Mouse (Mus musculus): ENCODE data around the gene Foxp1.

The Foxp1 gene

DNA sequence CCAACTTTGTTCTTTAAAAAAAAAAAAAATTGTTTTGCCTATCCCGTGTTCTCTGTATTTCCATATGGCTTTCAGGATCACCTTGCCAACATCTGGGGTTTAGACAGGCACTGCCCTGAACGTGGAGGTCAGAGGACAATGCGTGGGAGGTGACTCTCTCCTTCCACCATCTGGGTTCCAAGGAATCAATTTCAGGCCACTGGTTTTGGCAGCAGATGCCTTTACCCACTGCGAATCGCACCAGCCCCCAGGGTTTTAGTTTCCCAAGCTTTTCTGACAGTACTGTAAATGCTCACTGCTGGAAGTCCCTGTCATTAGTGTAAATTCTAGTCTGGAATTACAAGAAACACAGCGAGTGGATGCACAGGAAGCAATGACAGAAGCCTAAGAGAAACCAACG is 41.0 kb downstream of the Foxp1 start:
- no peak for DNase-seq

DNA sequence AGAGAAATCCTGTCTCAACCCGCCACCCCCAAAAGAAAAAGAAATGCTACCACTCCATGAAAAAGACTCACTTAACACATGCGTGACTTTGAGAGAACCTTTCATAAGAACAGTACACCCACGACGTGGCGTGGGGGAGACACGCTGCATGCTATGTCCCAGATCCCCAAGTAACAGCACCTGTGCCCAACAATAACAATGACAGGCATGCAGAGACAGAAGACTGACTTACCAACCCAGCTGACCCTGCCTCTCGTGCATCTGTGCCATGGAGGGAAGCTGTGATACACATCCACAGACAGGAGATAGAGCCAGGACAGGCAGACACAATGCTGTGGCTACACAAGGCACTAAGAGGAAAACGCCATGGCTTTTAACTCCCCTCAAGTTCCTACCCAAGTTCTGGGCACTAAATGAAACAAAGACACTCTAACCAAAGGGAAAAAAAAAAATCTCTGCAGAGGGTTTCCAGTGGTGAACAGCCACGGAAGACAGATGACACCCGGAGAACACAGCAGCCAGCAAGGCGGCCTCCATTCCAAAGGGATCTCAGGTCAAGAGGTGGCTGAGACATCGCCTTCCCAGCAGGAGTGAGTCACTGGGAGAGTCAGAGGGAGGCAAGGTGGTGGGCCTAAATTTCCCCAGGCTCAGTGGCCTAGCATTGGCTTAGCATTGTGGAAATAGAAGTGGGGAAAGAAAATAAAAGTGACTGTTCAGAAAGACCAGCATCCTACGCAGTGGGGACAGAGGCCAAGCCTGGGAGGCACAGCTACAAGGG is 43.5 kb downstream of the Foxp1 start:
- DNase-seq = no peak

DNA sequence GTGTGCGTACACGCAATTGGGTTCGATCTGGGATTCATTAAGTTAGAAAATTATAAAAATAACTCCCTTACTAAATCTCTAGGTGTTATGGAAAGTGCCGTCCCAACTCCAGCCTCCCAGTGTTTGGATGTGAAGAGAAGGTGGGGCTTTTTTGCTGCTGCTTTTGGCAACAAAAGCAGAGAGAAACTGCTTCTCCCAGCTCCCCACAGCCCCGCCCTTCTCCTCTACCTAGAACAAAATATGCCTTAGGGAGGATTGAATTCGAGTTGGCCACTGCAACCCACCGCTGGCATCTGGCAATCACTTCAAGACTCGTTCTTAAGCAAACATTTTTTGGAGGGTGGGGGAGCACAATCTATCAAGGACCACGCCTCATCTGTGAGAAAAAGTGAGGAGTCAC is 47.5 kb downstream of the Foxp1 start:
- DNase-seq = no peak

GRCm38 (mm10) chr6:99470906-99471305 is 51.6 kb downstream of the Foxp1 start:
- DNase-seq = no peak

DNA sequence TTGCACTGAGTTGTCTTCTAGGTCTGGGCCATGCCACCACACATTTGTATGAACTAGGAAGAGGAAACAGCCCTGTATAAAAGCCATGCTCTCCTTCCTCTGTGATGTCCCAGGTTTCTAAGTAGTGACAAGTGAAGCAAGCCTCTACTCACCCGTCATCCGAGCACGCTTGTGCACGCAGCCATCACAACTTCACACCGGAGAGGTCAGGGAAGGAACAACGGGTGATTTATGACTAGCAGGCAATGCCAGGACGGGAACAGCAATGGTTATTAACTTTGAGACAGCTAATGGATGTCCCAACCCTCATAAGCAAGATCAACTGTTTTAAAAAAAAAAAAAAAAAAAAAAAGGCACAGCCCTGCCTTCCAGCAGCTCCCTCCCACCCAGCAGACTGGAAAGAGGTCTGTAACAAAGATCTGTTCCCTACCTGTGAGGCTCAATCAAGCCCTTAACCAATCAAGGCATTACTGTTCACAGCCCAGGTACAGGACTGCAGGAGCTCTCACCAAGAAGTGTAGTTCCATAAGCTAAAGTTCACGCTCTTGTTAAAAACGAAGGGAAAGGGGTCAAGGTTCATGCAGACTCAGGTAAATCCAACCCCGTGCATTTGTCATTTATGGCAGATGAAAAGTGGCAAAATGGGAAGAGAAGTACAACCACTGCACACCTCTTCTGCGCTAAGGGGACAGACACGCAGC is 53.2 kb downstream of the Foxp1 start:
- no peak for DNase-seq

DNA sequence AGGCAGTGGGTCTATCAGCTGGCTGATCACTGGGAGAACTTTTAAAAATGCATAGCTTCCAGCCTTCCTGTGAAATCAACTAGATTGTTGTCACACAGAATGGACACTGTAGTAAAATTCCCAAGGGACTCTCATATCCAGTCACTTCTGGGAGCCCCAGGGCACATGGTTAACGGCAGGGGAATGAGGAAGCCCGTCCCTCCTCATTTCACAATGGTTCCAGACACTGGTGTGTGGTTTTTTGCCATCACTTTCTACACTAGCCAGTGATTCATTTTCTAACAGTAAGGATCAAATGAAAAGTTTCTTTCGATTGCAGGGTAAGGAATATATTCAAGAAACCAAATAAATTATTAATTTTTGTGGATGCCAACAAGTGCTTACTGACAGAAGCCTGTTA is 54.7 kb downstream of the Foxp1 start:
- no peak for DNase-seq

DNA sequence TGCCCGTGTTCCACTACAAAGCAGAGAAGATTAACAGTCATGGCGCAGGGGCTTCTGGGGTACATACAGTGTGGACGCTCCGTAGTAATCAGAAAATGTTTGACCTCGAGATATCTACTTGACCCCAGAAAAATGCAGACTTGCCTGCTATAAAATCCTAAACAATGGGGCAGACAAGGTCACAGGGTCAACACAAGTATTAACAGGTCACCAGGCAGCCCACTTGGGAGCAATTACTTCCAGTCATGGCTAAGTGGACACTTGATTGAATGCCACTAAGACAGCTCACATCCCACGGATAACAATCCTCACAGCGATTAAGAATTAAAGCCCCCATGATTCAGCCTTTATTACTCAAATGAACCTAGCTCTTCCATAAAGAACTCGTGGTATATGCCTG is 55.4 kb downstream of the Foxp1 start:
- no peak for DNase-seq

GRCm38 (mm10) chr6:99466354-99466753 is 56.2 kb downstream of the Foxp1 start:
- no peak for DNase-seq

GRCm38 (mm10) chr6:99464449-99464848 is 58.1 kb downstream of the Foxp1 start:
- no peak for DNase-seq

- DNase-seq = peak; percentile 62
Measured at GRCm38 (mm10) chr6:99463906-99464305, 58.6 kb downstream of the Foxp1 start.

DNA sequence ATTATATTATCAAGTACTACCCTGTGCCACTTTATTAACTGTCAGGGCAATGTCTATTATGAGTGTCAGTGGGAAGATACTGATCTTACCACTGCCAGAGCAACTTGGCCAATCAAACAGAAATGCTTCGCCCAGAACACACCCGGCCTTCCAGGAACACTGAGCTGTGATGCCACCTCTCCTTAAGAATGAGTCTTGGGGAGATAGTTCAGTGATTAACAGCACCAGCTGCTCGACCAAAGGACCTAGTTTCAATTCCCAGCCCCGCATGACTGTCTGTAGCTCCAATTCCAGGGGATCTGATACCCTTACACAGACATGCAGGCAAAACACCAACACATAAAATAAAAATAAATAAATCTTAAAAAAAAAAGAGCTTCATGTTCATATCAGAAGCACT is 63.7 kb downstream of the Foxp1 start:
- DNase-seq = no peak

- no peak for DNase-seq
Measured at GRCm38 (mm10) chr6:99453763-99454520, 68.6 kb downstream of the Foxp1 start.

- no peak for DNase-seq
Measured at GRCm38 (mm10) chr6:99452638-99453185, 69.8 kb downstream of the Foxp1 start.

GRCm38 (mm10) chr6:99451479-99451878 is 71.0 kb downstream of the Foxp1 start:
- no peak for DNase-seq

GRCm38 (mm10) chr6:99447447-99447846 is 75.1 kb downstream of the Foxp1 start:
- no peak for DNase-seq

DNA sequence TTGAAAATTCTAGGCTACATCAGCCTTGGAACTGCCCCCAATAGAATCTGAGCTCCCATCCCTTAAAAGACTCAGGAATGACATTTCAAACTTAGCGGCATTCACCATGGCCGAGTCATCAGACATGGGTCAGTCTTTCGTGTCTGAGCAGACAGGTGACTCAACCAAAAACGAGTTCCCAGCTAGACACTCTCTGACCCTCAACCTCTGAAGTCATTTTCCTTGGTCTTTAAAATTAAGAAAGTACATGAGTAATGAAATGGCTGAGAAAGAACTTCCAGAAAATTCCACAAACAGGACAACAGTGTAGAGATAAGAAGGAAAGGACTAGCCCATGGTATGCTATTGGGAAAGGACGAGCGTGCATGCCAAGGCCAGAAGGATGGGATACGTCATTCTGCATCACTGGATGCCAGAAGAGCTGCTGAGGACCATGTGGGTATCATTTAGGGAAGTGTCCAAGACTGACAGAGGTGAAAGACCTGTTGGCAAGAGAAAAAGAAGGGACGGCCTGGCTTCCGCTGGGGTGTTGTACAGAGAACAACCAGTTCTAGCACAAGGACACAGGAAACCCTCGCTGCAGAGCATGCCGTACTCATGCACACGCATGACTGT is 75.6 kb downstream of the Foxp1 start:
- DNase-seq = peak; percentile 69

- DNase-seq = no peak
Measured at GRCm38 (mm10) chr6:99443460-99443859, 79.1 kb downstream of the Foxp1 start.

DNA sequence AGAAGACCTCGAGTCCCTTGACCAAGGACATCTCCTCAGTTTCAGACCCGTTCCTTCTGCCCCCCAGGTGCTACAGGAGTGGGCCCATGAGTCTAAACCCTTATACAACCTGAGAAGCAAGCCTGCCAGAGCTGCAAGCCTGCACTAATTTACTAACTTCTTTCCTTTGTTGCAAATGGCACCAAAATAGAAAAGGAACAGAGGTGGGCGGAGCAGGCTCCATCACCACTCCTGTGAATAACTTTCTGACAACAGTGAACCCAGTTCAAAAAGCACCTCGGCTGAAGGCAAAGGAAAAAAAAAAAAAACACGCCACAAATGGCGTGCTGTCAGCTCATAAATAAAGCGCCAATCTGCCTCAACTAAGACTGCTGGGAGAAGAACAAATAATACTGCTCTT is 81.4 kb downstream of the Foxp1 start:
- no peak for DNase-seq

DNA sequence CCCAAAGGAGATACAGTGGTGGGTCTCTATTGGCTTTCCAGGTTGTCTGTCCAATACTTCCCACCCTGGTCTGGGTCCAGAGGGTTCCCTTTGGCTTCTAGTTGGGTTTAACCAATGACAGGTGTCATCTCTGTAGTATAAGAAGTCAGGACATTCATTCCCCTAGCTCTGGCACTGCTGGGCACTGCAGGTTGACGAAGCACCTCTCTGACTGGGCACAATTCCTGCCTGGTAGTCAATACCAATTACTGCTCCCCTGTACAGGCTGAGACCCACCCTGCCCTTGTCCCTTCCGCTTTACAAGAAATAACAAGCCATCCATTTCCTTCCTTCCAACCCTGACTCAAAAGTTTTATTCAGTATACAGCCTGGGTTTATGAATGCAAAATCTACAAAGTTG is 81.9 kb downstream of the Foxp1 start:
- DNase-seq = no peak

GRCm38 (mm10) chr6:99439878-99440361 is 82.6 kb downstream of the Foxp1 start:
- no peak for DNase-seq

DNA sequence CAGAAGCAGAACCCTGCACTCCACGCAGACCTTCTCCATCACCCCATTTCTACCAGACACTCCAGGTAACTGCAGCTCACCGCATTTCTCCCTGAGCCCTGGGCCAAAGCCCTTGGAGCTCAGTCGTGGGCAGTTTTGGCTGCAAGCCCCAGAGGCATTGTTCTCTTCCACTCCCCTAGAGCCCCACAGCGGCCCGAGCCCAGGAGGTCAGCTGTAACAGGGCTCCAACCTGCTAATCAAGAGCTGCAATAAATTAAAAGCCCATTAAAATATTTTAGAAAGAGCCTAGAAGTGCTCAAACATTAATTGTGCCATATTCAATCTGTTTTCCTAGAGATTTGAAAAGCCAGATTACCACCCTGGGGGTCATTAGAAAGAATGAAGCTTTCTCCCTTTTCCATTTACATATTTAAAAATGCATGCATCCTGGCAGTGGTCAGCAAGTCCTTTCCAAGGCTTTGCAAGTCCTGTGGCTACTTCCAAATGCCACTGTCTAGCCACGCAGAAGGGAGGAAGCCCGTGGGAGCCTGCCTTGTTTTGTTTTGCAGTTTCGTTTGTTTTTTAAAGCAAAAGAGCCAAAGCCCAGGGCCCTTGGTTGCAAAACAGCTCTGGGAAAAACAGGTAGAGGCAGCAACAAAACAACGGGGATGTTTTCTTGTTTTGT is 83.2 kb downstream of the Foxp1 start:
- DNase-seq = no peak

DNA sequence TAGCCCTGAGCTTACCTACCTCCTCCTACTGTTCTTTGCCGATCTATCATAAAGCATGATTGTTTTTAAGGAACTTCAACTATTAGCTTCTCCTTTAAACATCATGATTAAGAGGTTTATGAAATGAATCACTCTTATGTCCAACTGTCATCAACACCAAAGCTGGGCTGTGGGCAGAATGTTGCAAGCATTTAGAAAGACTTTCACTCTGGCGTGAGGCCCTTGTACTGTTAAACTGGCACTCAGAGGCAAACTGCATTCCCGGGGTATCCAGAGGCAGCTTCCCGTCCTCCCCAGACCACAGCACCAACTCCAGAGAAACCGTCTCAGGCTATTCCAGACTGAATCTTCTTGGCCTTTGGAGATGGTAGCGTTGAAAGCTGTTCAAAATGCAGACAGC is 86.2 kb downstream of the Foxp1 start:
- DNase-seq = no peak
